Mouse (Mus musculus): Measurements from ENCODE around the gene Smo.

DNA sequence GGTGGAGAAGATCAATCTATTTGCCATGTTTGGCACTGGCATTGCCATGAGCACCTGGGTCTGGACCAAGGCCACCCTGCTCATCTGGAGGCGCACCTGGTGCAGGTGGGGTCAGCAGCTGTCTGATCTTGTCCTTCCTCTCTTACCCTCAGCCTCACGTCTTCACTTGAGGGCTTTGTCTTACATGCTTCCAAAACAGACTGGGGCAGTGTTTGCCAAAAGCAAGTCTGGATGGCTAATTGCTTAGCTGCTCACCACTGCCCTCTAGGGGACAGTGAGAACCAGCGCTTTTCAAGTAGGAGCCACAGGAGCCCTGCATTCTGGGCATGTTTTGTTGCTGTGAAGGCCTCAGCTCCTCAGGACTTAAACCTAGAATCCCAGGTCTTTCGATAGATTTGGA, 23.1 kb downstream of the Smo start:
- TF ChIP-seq POLR2A (IDR thresholded peaks at IDR 0.05; ENCODE audit: borderline replicate concordance, control insufficient read depth, low read depth, low read length): no peak
- TF ChIP-seq CTCF (IDR thresholded peaks at IDR 0.05; ENCODE audit: control insufficient read depth, insufficient read depth, low read length): peak; percentile 81

Data from bone marrow, adult 2 months (tissue).